Mouse (Mus musculus) midbrain, embryonic 15.5 days (tissue): ENCODE data around the gene 4930453N24Rik. TPM values are rescaled to one million over a fixed set of nuclear protein-coding genes. Genes with fewer than 3 reads are reported as not detected.

Source experiments
- ATAC-seq: fragments of 200-750 bp; cut with Nextera tagmentation; replicated peaks from 2 replicates; pipeline ENCODE4 v1.8.0; 2017; ENCODE audit warnings: moderate TSS enrichment
- H3K27ac ChIP-seq: fragments of 300-500 bp; sonication (generic); 2 replicates; pipeline ENCODE4 v1.5.1; 2015; ENCODE audit warnings: mild to moderate bottlenecking, inconsistent platforms
- H3K27me3 ChIP-seq: fragments of 300-500 bp; sonication (generic); replicated peaks from 2 replicates; pipeline ENCODE4 v1.6.1; 2015; ENCODE audit warnings: inconsistent platforms
- H3K36me3 ChIP-seq: fragments of 300-500 bp; sonication (generic); replicated peaks from 2 replicates; pipeline ENCODE4 v1.6.1; 2015; ENCODE audit warnings: inconsistent platforms
- H3K4me1 ChIP-seq: fragments of 300-500 bp; sonication (generic); 2 replicates; pipeline ENCODE4 v1.6.1; 2015; ENCODE audit warnings: inconsistent platforms
- H3K4me2 ChIP-seq: fragments of 300-500 bp; sonication (generic); 2 replicates; pipeline ENCODE4 v1.6.1; 2015; ENCODE audit warnings: inconsistent platforms, mild to moderate bottlenecking, moderate library complexity
- H3K4me3 ChIP-seq: fragments of 300-500 bp; sonication (generic); 2 replicates; pipeline ENCODE4 v1.5.1; 2015; ENCODE audit warnings: mild to moderate bottlenecking, inconsistent platforms
- H3K9ac ChIP-seq: fragments of 300-500 bp; sonication (generic); 2 replicates; pipeline ENCODE4 v1.6.1; 2015; ENCODE audit warnings: mild to moderate bottlenecking, inconsistent platforms
- H3K9me3 ChIP-seq: fragments of 300-500 bp; sonication (generic); 2 replicates; pipeline ENCODE4 v1.6.1; 2016; ENCODE audit warnings: inconsistent platforms
- WGBS: fragments of 180-500 bp; shearing (Covaris S2); methylation state at CpG from one replicate; pipeline ENCODE4 v1.1.7; 2015; ENCODE audit warnings: mixed read lengths; 5-methylcytosine and 5-hydroxymethylcytosine counted together
- polyA plus RNA-seq: library from polyadenylated mRNA; unstranded; fragments of >200 nt; fragmentation: Nextera tagmentation; extraction: Ambion mirVana; gene quantifications from 2 replicates; pipeline ENCODE4 v1.2.1, GENCODE M21; 2015

Gene 4930453N24Rik
- polyA plus RNA-seq, 1 experiment from 2014 or later: 16.5 TPM

GRCm38 (mm10) chr16:64711816-64712215, 59.1 kb downstream of the 4930453N24Rik start:
- H3K4me3 ChIP-seq: no peak overlapping the region
- no peak for ATAC-seq
- no peaks in the 10 kb centered on the region for H3K27me3 ChIP-seq
- no peaks in the 10 kb centered on the region for H3K4me1 ChIP-seq
- WGBS: 84% methylated on average over 6 of the region's 6 CpGs
- no peak overlapping the region for H3K27ac ChIP-seq
- H3K36me3 ChIP-seq: no peaks in the 10 kb centered on the region
- H3K9me3 ChIP-seq: no peaks in the 10 kb centered on the region
- no peak overlapping the region for H3K9ac ChIP-seq
- H3K4me2 ChIP-seq: no peak overlapping the region

Other genes starting within 250 kb of the 4930453N24Rik start
- not detected in 2 replicates for gene Csnka2ip, start 168.8 kb downstream of the 4930453N24Rik start, polyA plus RNA-seq
- gene Zfp654, start 80.5 kb upstream of the 4930453N24Rik start, polyA plus RNA-seq: 5.8 and 6.0 TPM in 2 replicates
- 68.8 and 71.7 TPM in 2 replicates for gene Cggbp1, start 80.8 kb upstream of the 4930453N24Rik start, polyA plus RNA-seq